Mouse (Mus musculus): ENCODE data around the gene Ddx54. TPM values are rescaled to one million over a fixed set of nuclear protein-coding genes. Genes with fewer than 3 reads are reported as not detected.
A peak's percentile ranks its signal among the peaks of the same experiment; 100 is the strongest.

The Ddx54 gene
- total and polyA plus RNA-seq, 2 experiments from 2014 or later: 18.2 to 23.0 TPM

DNA sequence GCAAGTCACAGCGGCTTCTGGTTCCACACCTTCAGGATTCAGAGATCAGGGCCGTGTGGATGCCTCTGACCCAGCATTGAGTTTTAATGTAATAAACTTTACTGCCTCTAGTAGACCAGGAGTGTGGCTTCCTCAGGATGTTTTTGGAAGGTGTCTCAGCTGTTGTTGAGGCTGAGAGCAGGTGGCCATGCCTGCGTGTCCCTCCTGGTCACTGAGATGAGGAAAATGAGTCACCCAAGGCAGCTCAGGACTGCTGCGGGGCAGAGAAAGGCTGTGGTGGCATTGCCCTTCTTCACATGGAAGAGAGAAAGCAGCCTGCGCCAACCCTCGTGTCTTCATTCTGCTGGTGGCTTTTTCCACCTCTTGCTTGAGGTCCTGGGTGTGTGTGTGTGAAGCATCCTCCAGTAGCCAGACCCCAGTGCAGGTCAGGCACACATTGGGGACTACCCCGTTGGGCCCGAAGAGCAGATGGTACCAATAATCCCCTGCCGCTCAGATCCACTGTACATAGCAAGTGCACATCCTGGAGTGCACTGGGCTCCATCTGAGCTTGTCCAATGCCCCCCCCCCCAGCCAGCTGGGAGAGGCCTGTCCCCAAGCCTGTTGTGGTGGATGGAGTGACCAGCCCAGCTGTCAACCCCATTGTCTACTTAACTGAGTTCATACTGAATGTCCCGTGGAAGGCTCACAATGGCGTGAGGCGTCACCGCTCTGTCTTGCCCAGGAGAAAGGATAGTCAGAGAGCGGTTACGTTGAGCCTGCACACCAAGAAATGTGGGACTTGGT is 15.2 kb downstream of the Ddx54 start:
- Histone ChIP-seq H3K9me3 (replicated peaks; ENCODE audit: control insufficient read depth, low read length) (0 out of 2 replicates have a peak, but pooled peaks cover 5% of the 10 kb centered on the region), H3K9ac (replicated peaks; ENCODE audit: low read depth, low read length) (no peak overlapping the region), H3K36me3 (replicated peaks; ENCODE audit: control insufficient read depth, insufficient read depth, low read length) (peaks cover 48% of the 10 kb centered on the region), H3K4me3 (ENCODE audit: low read depth, low read length) (no peak overlapping the region), H3K27ac (ENCODE audit: low read depth) (no peak overlapping the region), H3K4me1 (ENCODE audit: control insufficient read depth, insufficient read depth) (no peaks in the 10 kb centered on the region), H3K4me2 (ENCODE audit: low read depth, low read length) (no peak overlapping the region), H3K27me3 (ENCODE audit: control insufficient read depth, insufficient read depth, low read length) (peaks cover 6% of the 10 kb centered on the region)
- no peak for TF ChIP-seq CTCF (IDR thresholded peaks at IDR 0.05; ENCODE audit: low read depth)
- TF ChIP-seq EP300 (IDR thresholded peaks at IDR 0.05; ENCODE audit: low read depth): no peak
- ATAC-seq (ENCODE audit: insufficient read depth, low read depth) (no peak), DNase-seq (ENCODE audit: low spot score) (no peak)
- WGBS: 82% methylated on average over 15 of the region's 15 CpGs

DNA sequence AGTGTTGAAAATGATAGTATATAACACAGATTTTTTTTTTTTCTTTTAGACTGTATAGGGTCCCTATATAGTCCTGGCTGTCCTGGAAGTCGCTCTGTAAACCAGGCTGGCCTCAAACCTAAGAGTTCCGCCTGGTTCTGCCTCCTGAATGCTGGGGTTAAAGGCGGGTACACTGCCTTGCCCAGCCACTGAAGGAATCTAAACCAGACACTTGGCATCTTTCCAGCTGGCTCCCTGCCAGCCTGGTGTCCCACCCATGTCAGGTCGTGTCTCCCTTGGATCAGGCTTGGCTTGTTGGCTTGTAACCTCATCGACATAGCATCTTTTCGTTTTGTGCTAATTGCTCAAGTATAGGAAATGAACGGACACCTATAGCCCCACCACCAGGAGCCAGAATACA is 16.1 kb downstream of the Ddx54 start:
- Histone ChIP-seq H3K4me2 (ENCODE audit: low read depth, low read length) (no peak overlapping the region), H3K4me1 (ENCODE audit: control insufficient read depth, insufficient read depth) (no peaks in the 10 kb centered on the region), H3K9ac (replicated peaks; ENCODE audit: low read depth, low read length) (no peak overlapping the region), H3K9me3 (replicated peaks; ENCODE audit: control insufficient read depth, low read length) (0 out of 2 replicates have a peak, but pooled peaks cover 5% of the 10 kb centered on the region), H3K27me3 (ENCODE audit: control insufficient read depth, insufficient read depth, low read length) (peaks cover 6% of the 10 kb centered on the region), H3K27ac (ENCODE audit: low read depth) (no peak overlapping the region), H3K4me3 (ENCODE audit: low read depth, low read length) (no peak overlapping the region), H3K36me3 (replicated peaks; ENCODE audit: control insufficient read depth, insufficient read depth, low read length) (peaks cover 40% of the 10 kb centered on the region)
- WGBS: 38% methylated on average over 7 of the region's 7 CpGs
- TF ChIP-seq CTCF (IDR thresholded peaks at IDR 0.05; ENCODE audit: low read depth) (no peak), EP300 (IDR thresholded peaks at IDR 0.05; ENCODE audit: low read depth) (no peak)
- ATAC-seq (ENCODE audit: insufficient read depth, low read depth) (no peak), DNase-seq (ENCODE audit: low spot score) (no peak)

- Histone ChIP-seq H3K4me2 (ENCODE audit: low read depth, low read length) (peak overlapping the region; percentile 46), H3K36me3 (replicated peaks; ENCODE audit: control insufficient read depth, insufficient read depth, low read length) (peaks cover 15% of the 10 kb centered on the region), H3K9me3 (replicated peaks; ENCODE audit: control insufficient read depth, low read length) (0 out of 2 replicates have a peak, but pooled peaks cover 9% of the 10 kb centered on the region), H3K4me3 (ENCODE audit: low read depth, low read length) (peak overlapping the region; percentile 14; the same call in 1 of the 2 replicates), H3K27me3 (ENCODE audit: control insufficient read depth, insufficient read depth, low read length) (peaks cover 6% of the 10 kb centered on the region), H3K4me1 (ENCODE audit: control insufficient read depth, insufficient read depth) (no peaks in the 10 kb centered on the region), H3K27ac (ENCODE audit: low read depth) (no peak overlapping the region), H3K9ac (replicated peaks; ENCODE audit: low read depth, low read length) (no peak overlapping the region)
- DNase-seq (ENCODE audit: low spot score) (no peak), ATAC-seq (ENCODE audit: insufficient read depth, low read depth) (no peak)
- TF ChIP-seq CTCF (IDR thresholded peaks at IDR 0.05; ENCODE audit: low read depth) (no peak), EP300 (IDR thresholded peaks at IDR 0.05; ENCODE audit: low read depth) (no peak)
- WGBS: 5% methylated on average over 29 of the region's 29 CpGs
Observed at GRCm38 (mm10) chr5:120631128-120631527, 18.6 kb downstream of the Ddx54 start.

GRCm38 (mm10) chr5:120631892-120632291 is 19.4 kb downstream of the Ddx54 start:
- TF ChIP-seq EP300 (IDR thresholded peaks at IDR 0.05; ENCODE audit: low read depth): no peak
- no peak for TF ChIP-seq CTCF (IDR thresholded peaks at IDR 0.05; ENCODE audit: low read depth)
- WGBS: 86% methylated on average over 5 of the region's 5 CpGs
- peaks cover 6% of the 10 kb centered on the region for H3K27me3 ChIP-seq (ENCODE audit: control insufficient read depth, insufficient read depth, low read length)
- H3K4me1 ChIP-seq (ENCODE audit: control insufficient read depth, insufficient read depth): no peaks in the 10 kb centered on the region
- DNase-seq (ENCODE audit: low spot score) (no peak), ATAC-seq (ENCODE audit: insufficient read depth, low read depth) (no peak)
- no peak overlapping the region for H3K9ac ChIP-seq (replicated peaks; ENCODE audit: low read depth, low read length)
- no peak overlapping the region for H3K27ac ChIP-seq (ENCODE audit: low read depth)
- H3K36me3 ChIP-seq (replicated peaks; ENCODE audit: control insufficient read depth, insufficient read depth, low read length): peaks cover 7% of the 10 kb centered on the region
- H3K4me3 ChIP-seq (ENCODE audit: low read depth, low read length): no peak overlapping the region
- H3K9me3 ChIP-seq (replicated peaks; ENCODE audit: control insufficient read depth, low read length): 0 out of 2 replicates have a peak, but pooled peaks cover 9% of the 10 kb centered on the region
- no peak overlapping the region for H3K4me2 ChIP-seq (ENCODE audit: low read depth, low read length)

DNA sequence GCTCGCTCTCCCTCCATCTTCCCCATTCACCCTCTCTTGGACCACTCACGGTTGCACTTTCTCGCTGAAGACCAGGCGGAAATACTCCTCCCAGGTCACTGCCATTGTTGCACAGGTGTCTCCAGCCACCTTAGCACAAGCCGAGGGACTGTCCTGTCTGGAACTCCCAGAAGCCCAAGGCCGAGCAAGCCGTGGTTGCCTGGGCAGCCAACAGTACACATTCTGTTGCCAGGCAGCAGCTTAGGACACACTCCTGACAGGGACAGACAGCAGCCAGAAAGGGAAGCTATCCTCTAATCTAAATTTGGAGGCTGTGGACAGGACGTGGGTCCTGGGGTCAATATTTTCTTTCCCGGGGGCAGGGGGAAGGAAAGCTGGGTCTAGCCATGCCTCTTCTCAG is 21.6 kb downstream of the Ddx54 start, which contains the start of gene Cfap73:
Gene Cfap73 (minus strand): TSS at position 105 of the 400 bp plus-strand sequence.
- TF ChIP-seq CTCF (IDR thresholded peaks at IDR 0.05; ENCODE audit: low read depth) (no peak), EP300 (IDR thresholded peaks at IDR 0.05; ENCODE audit: low read depth) (no peak)
- no peak for ATAC-seq (ENCODE audit: insufficient read depth, low read depth)
- Histone ChIP-seq H3K9ac (replicated peaks; ENCODE audit: low read depth, low read length) (no peak within 1 kb of the TSS), H3K4me2 (ENCODE audit: low read depth, low read length) (no peak within 1 kb of the TSS), H3K27me3 (ENCODE audit: control insufficient read depth, insufficient read depth, low read length) (peaks cover 6% of the 10 kb centered on the region), H3K4me1 (ENCODE audit: control insufficient read depth, insufficient read depth) (no peaks in the 10 kb centered on the region), H3K36me3 (replicated peaks; ENCODE audit: control insufficient read depth, insufficient read depth, low read length) (no peaks in the 10 kb centered on the region), H3K27ac (ENCODE audit: low read depth) (no peak within 1 kb of the TSS), H3K9me3 (replicated peaks; ENCODE audit: control insufficient read depth, low read length) (0 out of 2 replicates have a peak, but pooled peaks cover 9% of the 10 kb centered on the region), H3K4me3 (ENCODE audit: low read depth, low read length) (no peak within 1 kb of the TSS)
- DNase-seq (ENCODE audit: low spot score): no peak
- WGBS: 34% methylated on average over 9 of the region's 9 CpGs
